Mouse (Mus musculus) urinary bladder, postnatal 25 days (tissue): ENCODE data around the gene Msi2.

Experiments used
- DNase-seq: peaks from one replicate; pipeline ENCODE4 v3.0.0; 2022; ENCODE audit warnings: low spot score

Msi2 gene

DNA sequence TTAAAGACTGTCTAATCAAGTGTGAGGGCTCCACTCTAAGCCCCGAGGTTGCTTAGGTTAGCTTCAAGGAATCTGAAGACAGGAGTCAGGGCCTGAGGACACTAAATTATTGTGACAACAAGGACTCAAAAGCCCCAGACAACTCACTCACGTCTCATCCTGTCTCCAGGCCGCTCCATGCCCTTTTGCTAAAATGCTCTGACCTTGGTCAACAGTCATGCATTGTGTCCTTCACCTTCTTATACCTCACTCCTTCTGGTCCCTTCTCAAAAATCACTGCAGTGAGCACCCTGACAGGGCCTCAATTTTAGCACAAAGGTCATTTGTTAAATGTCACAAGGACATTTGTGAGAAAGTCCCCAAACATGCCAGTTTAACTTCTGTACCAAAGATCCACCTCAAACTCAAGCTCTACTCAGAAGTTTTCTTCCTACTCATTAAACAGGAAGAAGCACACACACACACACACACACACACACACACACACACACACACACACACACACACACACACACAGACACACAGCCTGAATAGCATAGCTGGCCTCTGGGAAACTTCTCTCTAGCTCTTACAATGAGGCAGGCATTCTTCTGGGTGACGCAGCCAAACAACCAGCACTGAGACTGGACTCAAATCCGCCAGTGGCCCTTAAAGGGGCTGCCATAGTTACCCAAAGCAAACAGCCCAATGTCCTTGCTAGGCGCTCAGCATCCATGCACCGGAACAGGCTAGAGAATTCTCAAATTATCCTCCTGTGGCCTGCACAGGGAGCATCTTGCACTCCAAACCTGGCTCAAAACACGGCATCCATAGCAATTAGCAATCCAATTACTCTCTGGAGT lies 178.5 kb downstream of the Msi2 start:
- no peak for DNase-seq

DNA sequence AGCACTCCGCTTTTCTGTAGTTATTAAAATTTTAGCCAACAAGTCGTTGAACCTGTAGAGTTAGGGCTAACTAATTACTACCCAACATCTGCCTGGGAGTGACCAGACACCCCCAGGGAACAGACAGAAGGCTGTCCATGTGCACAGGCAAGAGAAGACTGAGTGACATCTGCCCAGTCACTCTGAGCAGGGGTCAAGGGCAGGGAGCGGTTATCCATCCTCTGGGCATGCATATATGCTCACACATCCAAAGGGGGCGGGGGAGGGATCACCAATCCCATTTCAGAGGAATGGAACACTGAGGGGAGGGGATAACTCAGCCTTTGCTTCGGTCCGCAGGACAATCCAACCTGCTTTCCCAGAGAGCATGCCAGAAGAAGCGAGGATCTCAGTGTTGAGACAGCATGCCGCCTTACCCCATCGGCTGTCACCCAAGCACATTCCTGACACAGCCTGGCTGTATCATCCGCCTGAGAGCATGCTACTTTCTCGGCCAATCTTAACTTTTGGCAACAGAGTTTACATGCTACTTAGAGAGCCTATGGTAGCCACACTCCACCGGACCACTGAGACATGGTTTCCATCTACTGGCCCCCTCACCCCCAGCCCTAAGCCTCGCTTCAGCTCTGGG lies 179.5 kb downstream of the Msi2 start:
- DNase-seq, result no peak

DNA sequence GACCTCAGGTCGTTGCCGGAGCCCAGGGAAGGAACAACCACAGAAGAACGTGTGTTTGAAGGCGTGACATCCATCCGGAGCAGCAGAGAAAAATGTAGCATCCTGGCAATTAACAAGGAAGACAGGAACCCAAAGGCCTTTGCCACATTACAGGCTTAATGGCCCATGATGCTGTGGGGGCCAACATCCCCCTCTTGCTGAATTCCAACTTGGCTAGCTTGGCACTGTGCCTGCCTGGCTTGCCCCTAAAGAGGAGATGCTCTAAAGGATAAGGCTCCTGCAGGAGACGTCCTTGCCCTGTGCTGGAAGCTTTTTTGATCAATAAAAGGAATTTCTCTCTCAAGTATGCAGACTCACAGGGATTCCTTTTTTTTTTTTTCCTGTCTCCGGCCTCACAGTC lies 181.0 kb downstream of the Msi2 start:
- DNase-seq, result no peak

DNA sequence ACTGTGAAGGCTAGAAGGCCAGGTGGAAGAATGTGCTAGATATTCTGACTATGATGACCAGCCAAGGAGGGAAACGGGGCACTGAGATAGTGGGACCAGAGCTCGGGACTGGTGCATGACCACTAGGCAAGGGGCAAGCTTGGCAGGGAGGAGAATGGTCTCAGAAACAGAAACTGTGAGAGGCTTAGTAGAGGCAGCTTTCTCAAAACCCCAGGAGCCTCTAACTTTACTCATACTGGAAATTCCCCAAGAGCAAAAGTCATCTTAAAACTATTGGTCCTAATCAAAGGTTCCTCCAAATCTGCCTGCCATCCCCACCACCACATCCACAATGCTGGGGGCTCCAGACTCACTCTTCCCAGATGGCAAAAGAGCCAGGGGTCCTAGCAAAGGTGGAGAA lies 181.5 kb downstream of the Msi2 start:
- no peak for DNase-seq

DNA sequence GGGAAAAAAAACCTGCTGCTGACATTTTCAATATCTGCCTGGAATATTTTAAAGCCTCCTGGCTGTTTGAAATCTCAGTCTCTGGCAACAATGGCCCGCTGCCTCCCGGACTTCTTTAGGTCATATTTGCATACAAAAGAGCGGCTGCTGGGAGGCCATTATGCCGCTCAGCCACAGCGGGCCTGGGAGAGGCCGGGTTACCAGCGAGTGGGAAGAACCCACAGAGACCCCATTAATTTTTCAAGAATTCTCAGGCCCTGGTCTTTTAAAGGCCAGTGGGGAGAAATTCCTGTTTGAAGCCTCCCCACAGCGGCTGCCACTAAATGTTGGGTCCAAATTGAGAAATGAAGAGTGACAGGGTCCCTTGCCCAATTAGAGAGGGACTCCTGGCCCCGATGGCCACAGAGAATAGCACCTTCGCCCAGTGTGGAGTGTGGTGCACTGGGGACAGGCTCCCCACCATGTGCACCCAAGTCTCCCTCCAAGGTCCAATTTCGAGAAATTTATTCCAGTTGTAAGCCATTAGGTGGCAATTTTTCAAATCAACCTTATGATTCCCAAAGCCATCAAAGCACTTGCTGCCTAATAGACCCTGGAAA lies 183.9 kb downstream of the Msi2 start:
- DNase-seq, result no peak

DNA sequence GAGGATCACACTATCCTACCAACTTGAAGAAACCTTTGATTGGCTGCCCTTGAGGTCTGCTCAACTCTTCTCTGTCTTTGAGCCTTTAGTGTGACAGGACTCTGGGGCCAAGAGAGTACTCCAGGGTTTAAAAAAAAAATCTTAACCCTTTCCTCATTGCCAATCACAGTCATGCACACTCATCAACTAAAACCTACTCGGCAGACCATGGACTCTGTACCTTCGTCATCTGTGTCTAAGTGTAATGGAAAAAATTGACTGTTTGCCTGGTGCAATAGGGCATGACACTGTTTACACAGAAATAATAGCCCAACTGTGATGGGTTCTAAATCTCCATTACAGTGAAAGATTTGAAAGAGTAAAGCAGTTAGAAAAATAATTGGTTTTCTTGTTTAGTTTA lies 186.3 kb downstream of the Msi2 start:
- DNase-seq, result no peak

DNA sequence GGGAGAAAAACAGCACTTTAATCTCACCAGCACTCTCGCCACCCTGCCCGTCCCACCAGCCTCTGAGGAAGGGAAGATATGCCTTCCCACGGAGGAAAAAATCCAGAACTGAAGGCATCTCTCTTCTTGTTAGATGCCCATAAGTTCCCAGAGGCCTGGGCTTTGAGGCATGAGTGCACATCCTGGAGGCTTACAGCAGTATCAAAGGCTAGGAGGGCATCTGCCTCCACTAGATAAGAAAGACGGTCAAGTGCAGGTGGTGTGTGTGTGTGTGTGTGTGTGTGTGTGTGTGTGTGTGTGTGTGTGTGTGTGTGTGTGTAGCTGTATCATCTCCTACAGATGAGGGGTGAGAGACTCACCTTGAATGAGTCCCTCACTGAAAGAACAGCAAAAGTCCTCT lies 188.3 kb downstream of the Msi2 start:
- no peak for DNase-seq

DNA sequence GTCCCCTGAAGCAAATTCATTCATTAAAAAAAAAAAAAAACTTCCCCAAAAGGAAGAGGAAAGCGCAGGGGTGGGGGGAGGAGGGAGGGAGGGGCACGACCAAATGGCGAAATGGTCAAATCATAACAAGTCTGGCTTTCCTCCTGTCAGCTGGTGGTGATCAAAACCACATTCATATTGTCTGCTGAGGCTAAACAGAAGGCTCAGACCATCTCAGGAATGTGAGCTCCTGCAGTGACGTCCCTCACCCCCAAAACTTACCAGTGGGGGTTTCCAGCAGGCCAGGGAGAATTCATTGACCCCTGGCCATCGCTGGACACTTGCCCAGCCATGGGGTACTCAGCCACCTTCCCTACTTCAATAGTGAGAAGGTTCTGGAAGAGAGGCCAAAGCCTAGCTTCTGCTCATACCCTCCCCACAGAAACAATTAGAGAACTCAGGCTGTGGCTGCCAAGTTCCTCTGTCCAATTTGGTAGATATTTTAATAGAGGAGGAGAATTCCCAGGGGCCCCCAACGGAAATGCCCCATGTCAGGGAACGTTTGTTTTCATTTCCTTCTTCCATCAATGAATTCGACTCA lies 189.7 kb downstream of the Msi2 start:
- DNase-seq, result no peak

DNA sequence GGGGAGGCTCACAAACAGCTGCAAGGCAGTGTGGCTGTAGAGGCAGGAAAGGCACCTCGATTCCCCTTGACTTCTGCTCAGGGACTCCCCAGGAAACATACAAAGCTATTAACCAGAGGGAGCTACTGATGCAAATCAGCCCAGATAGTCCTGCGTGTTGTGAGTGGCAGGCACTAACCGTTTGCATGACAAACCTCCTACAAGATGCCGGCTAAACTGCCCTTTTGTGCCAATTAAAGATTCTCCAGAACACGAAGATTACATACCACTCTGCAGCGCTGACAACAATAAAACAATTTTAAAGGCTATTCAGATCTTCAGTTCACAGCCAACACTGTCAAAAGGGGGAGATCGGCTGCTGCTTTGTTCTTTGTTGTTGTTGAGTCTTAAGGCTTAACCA lies 191.6 kb downstream of the Msi2 start:
- DNase-seq, result no peak

DNA sequence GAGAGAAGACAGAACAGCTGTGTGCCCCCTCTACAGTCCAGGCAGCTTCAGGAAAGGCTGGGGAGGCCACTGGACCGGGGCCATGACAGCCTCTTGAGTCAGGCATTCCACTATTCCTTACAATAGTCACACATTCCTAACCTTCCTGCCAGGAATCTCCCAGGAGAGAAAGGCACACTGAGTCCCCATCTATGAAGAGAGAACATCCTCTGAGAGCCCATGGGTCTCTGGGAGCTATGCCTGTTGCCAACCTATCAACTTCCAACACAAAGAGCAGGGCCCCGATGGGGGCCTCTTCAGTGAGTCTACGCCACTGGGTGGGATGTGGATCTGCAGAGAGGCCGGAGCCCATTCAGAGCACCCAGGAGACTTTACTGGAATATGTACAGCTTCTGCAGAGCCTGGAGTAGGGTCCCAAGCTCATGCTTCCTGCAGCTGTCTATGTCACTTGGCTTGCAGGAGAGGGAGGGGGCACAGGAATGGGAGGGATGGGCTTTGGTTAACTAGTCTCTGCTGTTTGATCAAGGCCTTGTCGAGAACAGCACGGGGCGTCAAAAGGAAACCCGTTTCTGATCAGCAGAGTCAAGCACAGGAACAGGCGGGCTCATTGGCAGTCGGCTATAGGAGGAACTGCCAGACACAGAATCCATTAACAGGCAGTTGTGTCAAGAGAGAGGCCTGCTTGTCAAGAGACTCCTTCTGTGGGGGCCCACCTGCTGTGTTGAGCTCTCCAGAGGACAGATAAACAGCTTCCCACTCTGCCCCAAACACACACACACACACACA lies 193.3 kb downstream of the Msi2 start:
- no peak for DNase-seq

DNA sequence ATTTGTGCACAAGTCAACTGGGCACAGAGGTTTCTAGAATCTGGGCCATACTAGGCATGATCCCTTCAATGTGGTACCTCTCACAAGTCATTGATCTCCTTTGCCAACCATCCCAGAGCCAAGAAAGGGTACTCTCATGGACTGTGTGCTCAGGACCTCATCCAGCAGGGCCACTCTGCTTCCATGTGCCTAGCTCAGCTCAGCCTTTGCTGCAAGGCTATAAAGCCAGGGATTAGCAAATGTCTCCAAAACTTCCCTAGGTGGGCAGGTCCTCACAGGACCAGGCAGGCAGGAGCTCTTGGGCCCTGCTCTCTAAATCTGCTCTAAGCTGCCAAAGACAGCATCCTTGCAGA lies 193.9 kb downstream of the Msi2 start:
- no peak for DNase-seq

DNA sequence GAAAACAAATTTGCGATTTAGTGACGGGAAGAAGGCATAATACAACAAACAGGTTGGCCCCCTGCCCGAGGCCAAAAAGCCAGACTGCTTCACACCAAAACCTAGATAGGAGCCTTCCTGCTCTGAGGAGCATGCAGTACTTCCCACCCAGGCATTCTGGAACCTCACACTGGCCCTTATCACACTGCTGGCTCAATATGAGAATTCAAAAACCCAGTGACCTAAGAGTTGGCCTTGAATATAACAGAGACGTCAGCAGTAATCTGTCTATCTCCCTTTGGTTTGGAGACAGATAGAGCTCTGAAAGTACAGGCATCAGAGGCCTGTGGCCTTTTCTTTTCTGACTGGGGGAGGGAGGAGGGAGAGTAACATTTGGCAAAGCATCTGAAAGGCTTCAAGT lies 194.4 kb downstream of the Msi2 start:
- no peak for DNase-seq

DNA sequence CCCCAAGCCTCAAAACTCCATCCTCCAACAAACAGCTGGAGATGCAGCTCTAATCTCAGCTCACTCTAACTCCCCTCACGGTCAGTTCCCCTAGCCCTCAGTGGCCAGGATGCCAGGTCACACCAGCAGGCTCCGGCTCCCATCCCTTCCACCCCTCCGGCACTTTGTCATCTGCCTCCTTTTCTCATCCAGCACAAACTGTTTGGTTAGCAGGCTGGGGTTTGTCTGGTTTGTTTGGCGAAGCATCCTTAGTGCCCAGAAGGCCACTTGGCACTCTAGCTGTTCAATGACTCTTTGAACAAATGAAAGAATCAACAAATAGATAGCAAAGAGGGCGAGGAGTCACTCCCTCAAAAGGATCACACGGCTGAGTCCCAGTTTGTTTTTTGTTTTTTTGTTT lies 194.8 kb downstream of the Msi2 start:
- DNase-seq, result no peak

DNA sequence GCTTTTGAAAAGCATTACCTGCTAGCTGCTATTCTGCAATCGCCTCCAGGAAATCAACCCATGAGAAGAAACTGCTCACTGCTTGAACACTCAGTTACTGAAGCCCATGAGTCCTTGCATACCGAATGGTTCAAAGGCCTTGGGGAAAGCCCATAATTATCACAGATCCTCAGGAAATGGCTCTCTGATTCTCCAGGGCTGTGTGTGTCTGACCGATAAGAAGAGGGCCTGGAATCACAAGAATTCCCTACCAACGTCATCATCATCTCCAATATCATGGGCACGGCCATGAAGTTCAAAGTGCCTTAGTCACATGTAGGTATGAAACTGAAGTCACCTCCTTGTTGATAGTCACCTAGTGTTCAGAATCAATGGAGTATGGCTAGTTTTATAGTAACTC lies 196.2 kb downstream of the Msi2 start:
- DNase-seq, result no peak

DNA sequence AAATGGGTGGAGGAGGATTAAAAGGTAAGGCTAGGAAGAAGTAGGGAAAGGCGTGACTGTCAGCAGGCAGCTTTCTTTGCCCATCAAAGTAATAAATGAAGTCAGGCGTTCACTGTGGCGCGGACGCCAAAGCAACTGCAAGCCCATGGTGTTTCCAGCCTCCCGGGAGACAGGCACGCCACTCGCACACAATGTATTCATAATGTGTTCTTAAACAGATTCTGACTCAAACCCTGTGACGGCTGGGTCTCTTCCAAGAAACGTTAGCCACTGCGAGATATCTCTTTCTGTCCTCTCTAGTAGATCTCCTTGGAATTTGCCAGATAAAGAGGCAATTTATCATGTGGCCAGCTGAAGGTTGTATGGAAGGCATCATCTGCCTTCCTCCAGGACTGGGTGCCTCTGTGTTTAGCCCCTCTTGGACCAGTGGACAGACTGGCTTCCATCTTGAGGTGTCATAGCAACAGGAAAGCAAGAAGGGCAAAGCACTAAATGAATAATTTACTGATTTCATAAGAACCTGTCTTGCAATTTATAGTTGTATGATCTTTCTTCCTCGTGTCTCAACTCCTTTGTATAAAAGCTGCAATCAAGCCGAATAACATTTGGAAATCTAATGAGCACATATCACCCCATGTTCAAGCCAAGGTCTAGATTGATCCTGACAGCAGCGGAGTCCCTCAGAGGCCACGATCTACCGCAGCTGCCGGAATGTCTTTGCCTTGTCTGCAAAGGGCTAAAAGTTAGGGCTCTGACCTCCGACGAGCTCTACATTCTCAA lies 197.2 kb downstream of the Msi2 start:
- DNase-seq, result no peak

DNA sequence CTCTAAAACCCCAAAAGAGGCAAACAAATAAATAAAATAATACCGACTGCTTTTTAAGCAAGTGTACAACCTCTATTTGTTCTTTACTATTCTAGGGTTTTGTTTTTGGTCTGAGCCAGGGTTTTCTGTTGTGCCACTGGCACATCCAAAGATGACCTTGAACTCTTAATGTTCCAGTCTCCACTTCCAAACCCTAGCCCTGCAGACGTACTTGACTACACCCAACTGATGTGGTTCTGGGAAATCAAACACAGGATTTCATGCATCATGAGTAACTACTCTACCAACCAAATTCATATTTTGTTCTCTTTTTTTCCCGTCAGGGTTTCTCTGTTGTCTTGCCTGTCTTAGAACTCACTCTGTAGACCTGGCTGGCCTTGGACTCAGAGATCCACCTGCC lies 200.0 kb downstream of the Msi2 start:
- no peak for DNase-seq

DNA sequence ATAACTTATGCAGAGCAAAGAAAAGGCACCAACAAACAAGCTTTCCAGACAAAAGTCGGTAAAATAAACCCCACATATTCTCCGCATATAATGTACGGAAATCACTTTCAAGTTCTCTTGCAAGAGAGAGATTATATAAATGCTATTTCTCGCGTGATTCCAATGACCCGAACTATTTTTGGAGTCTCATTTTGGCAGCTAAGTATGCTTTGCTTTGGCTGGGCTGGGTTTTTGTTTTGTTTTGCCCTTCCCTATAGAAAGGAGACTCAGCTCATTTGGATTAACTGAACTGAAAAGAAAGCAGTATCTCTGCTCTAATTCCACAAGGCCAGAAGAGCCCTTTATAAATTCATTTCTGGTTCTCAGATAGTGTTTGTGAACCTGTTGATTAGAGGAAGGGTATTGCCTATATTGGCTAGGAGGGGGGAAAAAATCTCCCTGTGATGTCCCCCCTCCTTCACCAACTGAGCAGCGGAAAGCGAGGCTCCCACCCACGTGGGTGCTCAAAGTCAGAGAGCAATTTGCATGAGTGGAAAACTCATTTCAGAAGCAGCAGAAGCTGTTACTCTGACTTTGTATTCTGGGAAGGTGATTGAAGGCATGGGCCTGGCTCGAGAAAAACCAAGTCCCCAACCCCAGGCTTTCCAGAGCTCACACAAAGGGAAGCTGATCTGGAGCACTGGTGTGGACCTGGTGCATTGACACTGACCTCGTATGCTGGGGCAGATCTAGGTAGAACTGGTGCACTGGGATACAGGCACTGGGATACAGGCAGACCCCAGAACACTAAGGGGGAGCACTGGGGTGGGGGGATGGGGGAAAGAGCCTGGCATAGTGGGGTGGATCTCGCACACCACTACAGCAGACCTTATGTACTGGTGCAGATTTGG lies 201.5 kb downstream of the Msi2 start:
- no peak for DNase-seq

DNA sequence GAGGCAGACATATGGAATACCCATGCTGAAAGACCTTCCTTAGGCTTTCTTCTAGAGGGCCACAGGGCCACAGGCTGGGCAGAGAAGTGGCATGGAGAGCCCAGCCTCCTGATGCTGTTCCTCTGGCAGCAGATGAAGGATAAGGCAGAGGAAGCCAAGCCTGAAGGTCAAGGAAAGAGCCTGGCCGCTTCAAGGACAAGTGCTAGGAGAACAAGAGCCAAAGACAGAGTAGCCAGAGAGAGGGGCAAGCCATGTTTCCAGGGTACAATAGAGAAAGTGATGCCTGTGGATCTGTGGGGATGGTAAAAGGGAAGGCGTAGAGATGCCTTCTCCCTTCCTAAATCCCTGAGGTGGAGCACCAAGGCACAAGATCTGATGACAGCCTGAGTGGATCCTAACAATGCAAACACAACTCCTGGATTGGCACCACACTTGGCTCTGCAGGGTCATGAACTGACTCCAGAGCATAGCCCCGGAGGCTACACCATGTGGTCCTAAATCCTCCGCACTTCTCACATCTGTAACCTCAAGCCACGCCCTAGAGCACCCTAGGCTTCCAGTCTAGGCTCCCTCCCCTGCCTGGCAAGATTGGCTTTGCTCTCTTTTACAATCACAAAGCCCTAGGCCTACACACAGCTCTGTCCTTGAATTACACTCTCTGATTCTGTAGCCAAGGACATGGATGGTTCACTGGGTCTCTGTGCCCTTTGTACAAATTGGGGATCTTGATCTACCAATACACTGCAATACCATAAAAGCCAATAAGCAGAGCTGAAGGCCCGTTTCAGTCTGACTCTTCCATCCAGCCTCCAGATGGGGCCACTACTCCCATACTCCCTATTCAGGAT lies 202.4 kb downstream of the Msi2 start:
- DNase-seq, result no peak

DNA sequence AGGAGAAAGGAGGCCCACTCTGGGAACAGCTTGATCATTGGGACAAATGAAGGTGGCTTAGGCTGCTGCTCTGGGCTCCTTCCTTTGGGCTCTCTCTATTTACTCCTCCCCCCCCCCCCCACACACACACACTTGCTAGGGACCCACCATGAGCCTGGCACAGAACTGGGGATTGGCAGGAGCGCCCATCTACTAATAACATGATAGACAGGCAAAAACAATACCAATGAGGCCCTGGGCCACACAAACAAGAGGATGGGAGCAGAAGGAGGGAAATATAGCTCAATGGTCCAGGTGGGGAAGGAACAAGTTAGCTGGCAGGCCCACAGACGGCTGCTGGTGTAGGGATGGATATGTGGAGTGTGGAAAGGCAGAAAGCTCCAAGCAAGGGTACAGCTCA lies 203.0 kb downstream of the Msi2 start:
- no peak for DNase-seq
